Mouse (Mus musculus) kidney, adult 2 months (tissue): Measurements from ENCODE around the gene Galns.

Experiments used
- CTCF ChIP-seq: fragments of 200-500 bp; conservative IDR thresholded peaks from 2 replicates; pipeline ENCODE4 v1.5.1; 2011; ENCODE audit warnings: low read depth, mild to moderate bottlenecking, control low read depth, low read length, moderate library complexity, mixed read lengths; ENCODE audit not compliant: insufficient read depth, insufficient read length
- POLR2A ChIP-seq: fragments of 200-500 bp; IDR thresholded peaks from one replicate; pipeline ENCODE4 v1.6.1; 2011; ENCODE audit warnings: low read depth, low read length, control low read depth

DNA sequence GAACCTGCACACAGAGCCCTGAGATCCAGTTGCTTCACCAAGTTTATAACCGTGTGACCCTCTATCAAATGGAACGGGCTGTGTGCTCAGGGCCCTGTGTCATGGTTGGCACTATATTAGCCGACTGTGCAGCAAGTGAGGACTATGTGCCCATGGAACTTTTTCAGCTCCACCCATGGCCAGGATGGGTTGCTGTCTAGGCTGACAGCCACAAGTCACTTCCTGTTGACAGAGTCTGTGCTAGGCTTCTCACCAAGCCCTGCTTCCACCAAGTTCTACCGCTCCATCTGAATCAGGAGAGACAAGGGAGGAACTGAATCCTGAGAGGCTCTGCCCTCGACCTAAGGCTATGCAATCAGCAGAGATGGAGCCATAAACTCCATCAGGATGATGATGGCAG lies 50.1 kb downstream of the Galns start:
- TF ChIP-seq POLR2A = no peak
- TF ChIP-seq CTCF = no peak
